Mouse (Mus musculus) neural tube, embryonic 13.5 days (tissue): ENCODE measurements around the gene Gstp1. TPM values are rescaled to one million over a fixed set of nuclear protein-coding genes. Genes with fewer than 3 reads are reported as not detected.
"Not testable (repeated sequence)": the region's sequence is repeated elsewhere in the genome, so short reads cannot be mapped to it uniquely, and the experiment has no call there.

Experiments
- ATAC-seq: fragments of 200-750 bp; cut with Nextera tagmentation; 2 replicates; pipeline ENCODE4 v1.8.0; 2017; ENCODE audit warnings: low read depth, mild to moderate bottlenecking, moderate TSS enrichment, moderate library complexity
- H3K27ac ChIP-seq: fragments of 300-500 bp; sonication (generic); replicated peaks from 2 replicates; pipeline ENCODE4 v1.5.1; 2015; ENCODE audit warnings: moderate library complexity, mild to moderate bottlenecking, inconsistent platforms
- H3K27me3 ChIP-seq: fragments of 300-500 bp; sonication (generic); 2 replicates; pipeline ENCODE4 v1.6.1; 2015; ENCODE audit warnings: mild to moderate bottlenecking, inconsistent platforms
- H3K36me3 ChIP-seq: fragments of 300-500 bp; sonication (generic); 2 replicates; pipeline ENCODE4 v1.6.1; 2015; ENCODE audit warnings: mild to moderate bottlenecking, inconsistent platforms
- H3K4me1 ChIP-seq: fragments of 300-500 bp; sonication (generic); replicated peaks from 2 replicates; pipeline ENCODE4 v1.6.1; 2015; ENCODE audit warnings: inconsistent platforms
- H3K4me2 ChIP-seq: fragments of 300-500 bp; sonication (generic); 2 replicates; pipeline ENCODE4 v1.6.1; 2015; ENCODE audit warnings: inconsistent platforms, mild to moderate bottlenecking, moderate library complexity
- H3K4me3 ChIP-seq: fragments of 300-500 bp; sonication (generic); 2 replicates; pipeline ENCODE4 v1.5.1; 2015; ENCODE audit warnings: mild to moderate bottlenecking, inconsistent platforms
- H3K9ac ChIP-seq: fragments of 300-500 bp; sonication (generic); 2 replicates; pipeline ENCODE4 v1.6.1; 2015; ENCODE audit warnings: moderate library complexity, mild to moderate bottlenecking, inconsistent platforms
- H3K9me3 ChIP-seq: fragments of 300-500 bp; sonication (generic); 2 replicates; pipeline ENCODE4 v1.6.1; 2016; ENCODE audit warnings: inconsistent platforms
- WGBS: fragments of 180-500 bp; shearing (Covaris S2); methylation state at CpG from one replicate; pipeline ENCODE4 v1.1.7; 2015; 5-methylcytosine and 5-hydroxymethylcytosine counted together
- polyA plus RNA-seq: library from polyadenylated mRNA; unstranded; fragments of >200 nt; fragmentation: Nextera tagmentation; extraction: Ambion mirVana; gene quantifications from 2 replicates; pipeline ENCODE4 v1.2.1, GENCODE M21; 2015

Gene Gstp1
- polyA plus RNA-seq, 1 experiment from 2014 or later: 433 TPM

GRCm38 (mm10) chr19:4071406-4071805 is 33.6 kb upstream of the Gstp1 start:
- ATAC-seq: no peak
- no peak overlapping the region for H3K27ac ChIP-seq
- no peaks in the 10 kb centered on the region for H3K9me3 ChIP-seq
- no peaks in the 10 kb centered on the region for H3K27me3 ChIP-seq
- H3K4me3 ChIP-seq: no peak overlapping the region
- H3K4me1 ChIP-seq: no peaks in the 10 kb centered on the region
- H3K9ac ChIP-seq: no peak overlapping the region
- H3K36me3 ChIP-seq: no peaks in the 10 kb centered on the region
- 91% methylated on average over 6 of the region's 6 CpGs for WGBS
- H3K4me2 ChIP-seq: no peak overlapping the region

GRCm38 (mm10) chr19:4070756-4071155 is 33.0 kb upstream of the Gstp1 start:
- Histone ChIP-seq H3K4me3 (no peak overlapping the region), H3K27ac (no peak overlapping the region), H3K36me3 (no peaks in the 10 kb centered on the region), H3K27me3 (no peaks in the 10 kb centered on the region), H3K4me1 (no peaks in the 10 kb centered on the region), H3K9ac (no peak overlapping the region), H3K9me3 (no peaks in the 10 kb centered on the region), H3K4me2 (no peak overlapping the region)
- no peak for ATAC-seq
- WGBS: 79% methylated on average over 8 of the region's 8 CpGs

- H3K27me3 ChIP-seq: no peaks in the 10 kb centered on the region
- H3K9ac ChIP-seq: no peak overlapping the region
- 79% methylated on average over 15 of the region's 15 CpGs for WGBS
- no peak overlapping the region for H3K4me2 ChIP-seq
- H3K4me1 ChIP-seq: no peaks in the 10 kb centered on the region
- H3K36me3 ChIP-seq: no peaks in the 10 kb centered on the region
- no peak overlapping the region for H3K4me3 ChIP-seq
- no peaks in the 10 kb centered on the region for H3K9me3 ChIP-seq
- ATAC-seq: no peak
- H3K27ac ChIP-seq: no peak overlapping the region
Observed at GRCm38 (mm10) chr19:4070311-4070710, 32.5 kb upstream of the Gstp1 start.

DNA sequence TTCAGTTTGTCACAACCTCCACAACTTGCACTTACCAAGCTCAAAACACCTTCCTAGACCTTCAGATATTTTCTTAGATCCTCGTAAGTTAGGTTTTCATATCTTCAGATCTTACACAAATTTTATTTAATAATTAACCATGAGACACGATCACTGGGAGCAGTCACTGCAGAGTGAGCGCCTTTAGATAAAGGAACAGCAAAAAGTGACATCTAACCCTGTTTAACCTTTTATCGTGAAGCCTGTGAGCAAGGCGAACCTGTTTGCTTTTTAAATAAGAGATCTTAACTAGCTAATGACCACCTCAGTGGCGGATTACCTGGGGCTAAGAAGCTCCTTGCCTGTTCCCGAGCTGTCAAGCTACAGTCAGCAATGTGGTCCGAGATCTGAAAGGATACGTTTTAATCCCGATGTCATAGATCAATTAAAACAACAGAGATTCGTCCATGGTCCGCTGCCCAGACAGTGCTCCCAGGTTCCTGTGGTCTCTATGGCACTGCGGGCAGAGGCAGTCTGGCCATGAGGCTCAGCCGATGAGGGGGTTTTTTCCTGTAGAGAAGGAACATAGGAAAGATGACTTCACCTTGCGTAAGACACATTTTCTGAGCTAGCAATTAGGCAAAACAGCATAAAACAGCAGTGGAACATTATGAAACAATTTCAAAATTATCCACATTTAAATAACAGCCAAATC is 31.1 kb upstream of the Gstp1 start:
- Histone ChIP-seq H3K9ac (no peak overlapping the region), H3K27ac (no peak overlapping the region), H3K4me2 (no peak overlapping the region), H3K4me3 (no peak overlapping the region), H3K4me1 (no peaks in the 10 kb centered on the region), H3K9me3 (no peaks in the 10 kb centered on the region), H3K27me3 (no peaks in the 10 kb centered on the region), H3K36me3 (no peaks in the 10 kb centered on the region)
- 80% methylated on average over 15 of the region's 15 CpGs for WGBS
- ATAC-seq: no peak

DNA sequence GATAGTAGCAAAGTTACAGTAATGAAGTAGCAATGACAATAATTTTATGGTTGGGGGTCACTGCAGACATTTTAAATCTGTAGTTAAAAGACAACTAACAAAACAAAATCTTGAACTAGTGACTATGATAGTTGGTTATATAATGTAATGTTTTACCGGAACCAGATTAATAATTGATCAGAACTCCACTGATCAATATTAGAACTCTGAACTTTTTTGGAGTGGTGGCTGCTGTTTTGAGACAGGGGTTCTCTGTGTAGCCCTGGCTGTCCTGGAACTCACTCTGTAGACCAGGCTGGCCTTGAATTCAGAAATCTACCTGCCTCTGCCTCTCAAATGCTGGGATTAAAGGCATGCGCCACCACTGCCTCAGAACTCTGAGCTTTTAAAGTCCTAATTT is 30.5 kb upstream of the Gstp1 start:
- H3K9ac ChIP-seq, H3K4me1 ChIP-seq, ATAC-seq, H3K4me2 ChIP-seq, H3K27ac ChIP-seq, H3K9me3 ChIP-seq, H3K36me3 ChIP-seq, H3K27me3 ChIP-seq, H3K4me3 ChIP-seq: not testable (repeated sequence)
- WGBS: 90% methylated on average over 2 of the region's 2 CpGs

DNA sequence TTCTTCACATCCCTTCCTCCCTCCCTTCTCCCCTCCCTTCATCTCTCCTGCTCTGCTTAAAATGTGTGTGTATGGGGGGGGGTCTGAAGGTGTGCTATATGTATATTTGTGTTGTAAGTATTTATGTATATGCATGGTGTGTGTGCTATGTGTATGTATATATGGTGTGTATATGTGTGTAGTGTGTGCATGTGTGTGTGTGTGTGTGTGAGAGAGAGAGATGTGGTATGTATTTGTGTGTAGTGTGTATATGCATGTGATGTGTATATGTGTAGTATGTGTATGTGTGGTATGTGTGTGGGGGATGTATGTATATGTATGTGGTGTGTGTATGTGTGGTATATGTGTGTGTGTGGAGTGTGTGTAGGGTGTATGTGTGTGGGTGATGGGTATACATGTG is 29.1 kb upstream of the Gstp1 start:
- no peaks in the 10 kb centered on the region for H3K9me3 ChIP-seq
- H3K4me1 ChIP-seq: no peaks in the 10 kb centered on the region
- ATAC-seq: no peak
- H3K4me2 ChIP-seq: no peak overlapping the region
- no peak overlapping the region for H3K27ac ChIP-seq
- H3K9ac ChIP-seq: no peak overlapping the region
- no peaks in the 10 kb centered on the region for H3K27me3 ChIP-seq
- no peaks in the 10 kb centered on the region for H3K36me3 ChIP-seq
- no peak overlapping the region for H3K4me3 ChIP-seq

- Histone ChIP-seq H3K27me3 (no peaks in the 10 kb centered on the region), H3K4me3 (no peak overlapping the region), H3K4me2 (no peak overlapping the region), H3K4me1 (no peaks in the 10 kb centered on the region), H3K9ac (no peak overlapping the region), H3K27ac (no peak overlapping the region), H3K9me3 (no peaks in the 10 kb centered on the region), H3K36me3 (no peaks in the 10 kb centered on the region)
- 83% methylated on average over 6 of the region's 6 CpGs for WGBS
- no peak for ATAC-seq
Observed at GRCm38 (mm10) chr19:4066280-4066679, 28.5 kb upstream of the Gstp1 start.

- not testable (repeated sequence) for ATAC-seq, H3K9ac ChIP-seq, H3K4me2 ChIP-seq, H3K27ac ChIP-seq, H3K36me3 ChIP-seq, H3K4me1 ChIP-seq, H3K27me3 ChIP-seq, H3K4me3 ChIP-seq, H3K9me3 ChIP-seq
- WGBS: 48% methylated on average over 6 of the region's 11 CpGs
Observed at GRCm38 (mm10) chr19:4064501-4064900, 26.7 kb upstream of the Gstp1 start.

DNA sequence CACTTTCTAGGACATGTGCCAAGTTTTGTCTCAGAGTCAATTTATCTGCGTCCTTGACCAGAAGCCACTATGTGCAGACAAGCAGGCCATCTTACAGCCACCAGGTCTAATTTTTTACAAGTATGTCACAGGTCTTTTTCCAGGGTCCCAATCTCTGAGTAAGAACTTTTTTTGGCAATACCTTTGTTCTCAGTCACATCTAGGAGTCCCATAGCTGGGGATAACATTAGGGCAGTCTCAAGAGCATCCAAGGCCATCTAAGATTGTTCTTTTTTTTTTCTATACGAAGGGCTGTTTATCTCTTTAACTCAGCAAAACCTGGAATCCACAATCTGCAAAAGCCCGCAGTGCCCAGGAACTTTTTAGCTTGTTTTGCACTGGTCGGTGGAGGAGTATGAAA is 25.6 kb upstream of the Gstp1 start:
- not testable (repeated sequence) for H3K27ac ChIP-seq, H3K4me1 ChIP-seq, H3K36me3 ChIP-seq, H3K4me2 ChIP-seq, H3K4me3 ChIP-seq, H3K27me3 ChIP-seq, ATAC-seq, H3K9ac ChIP-seq, H3K9me3 ChIP-seq
- WGBS: 88% methylated on average over 4 of the region's 4 CpGs

DNA sequence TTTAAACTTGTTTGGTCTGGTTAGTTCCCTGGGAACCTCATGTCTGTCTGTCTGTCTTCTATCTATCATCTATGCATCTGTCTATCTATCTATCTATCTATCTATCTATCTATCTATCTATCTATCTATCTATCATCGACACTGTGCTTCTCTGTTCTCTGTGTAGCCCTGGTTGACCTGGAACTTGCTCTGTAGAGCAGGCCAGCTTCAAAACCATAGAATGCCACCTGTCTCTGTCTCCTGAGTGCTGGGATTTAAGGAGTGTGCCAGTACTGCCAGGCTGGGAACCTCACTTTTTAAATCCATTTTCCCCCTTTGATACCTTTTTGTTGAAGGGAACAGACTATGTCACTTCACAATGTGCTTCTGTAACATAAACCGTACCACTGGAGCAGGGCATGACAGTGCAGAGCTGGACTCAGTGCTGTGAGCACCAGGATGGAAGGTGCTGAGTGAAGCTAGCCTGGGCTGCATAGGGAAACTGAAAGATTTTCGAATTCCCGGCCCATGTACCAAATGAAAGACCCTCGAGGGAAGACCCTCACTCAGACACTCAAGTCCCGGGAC is 23.2 kb upstream of the Gstp1 start:
- H3K9ac ChIP-seq: no peak overlapping the region
- H3K27ac ChIP-seq: no peak overlapping the region
- no peaks in the 10 kb centered on the region for H3K4me1 ChIP-seq
- WGBS: 86% methylated on average over 6 of the region's 6 CpGs
- no peak overlapping the region for H3K4me3 ChIP-seq
- no peaks in the 10 kb centered on the region for H3K36me3 ChIP-seq
- ATAC-seq: no peak
- H3K4me2 ChIP-seq: no peak overlapping the region
- no peaks in the 10 kb centered on the region for H3K27me3 ChIP-seq
- H3K9me3 ChIP-seq: no peaks in the 10 kb centered on the region

GRCm38 (mm10) chr19:4060044-4060898 is 22.5 kb upstream of the Gstp1 start:
- not testable (repeated sequence) for H3K4me2 ChIP-seq, H3K36me3 ChIP-seq, H3K4me1 ChIP-seq, H3K9me3 ChIP-seq, H3K4me3 ChIP-seq, H3K9ac ChIP-seq, H3K27me3 ChIP-seq, H3K27ac ChIP-seq, ATAC-seq
- WGBS: 84% methylated on average over 8 of the region's 8 CpGs

GRCm38 (mm10) chr19:4059069-4059740 is 21.4 kb upstream of the Gstp1 start, which contains the start of gene Gstp3:
Gene Gstp3, minus strand, starts transcription at chr19:4059569.
- no peaks in the 10 kb centered on the region for H3K36me3 ChIP-seq
- no peak within 1 kb of the TSS for H3K27ac ChIP-seq
- WGBS: 82% methylated on average over 15 of the region's 15 CpGs
- H3K4me1 ChIP-seq: no peaks in the 10 kb centered on the region
- H3K4me3 ChIP-seq: no peak within 1 kb of the TSS
- H3K27me3 ChIP-seq: no peaks in the 10 kb centered on the region
- H3K4me2 ChIP-seq: no peak within 1 kb of the TSS
- no peaks in the 10 kb centered on the region for H3K9me3 ChIP-seq
- ATAC-seq: no peak
- no peak within 1 kb of the TSS for H3K9ac ChIP-seq
